Mouse (Mus musculus) right cerebral cortex, postnatal 36 days (tissue): ENCODE results near the gene Plcxd3.
"Not testable (repeated sequence)": the region's sequence is repeated elsewhere in the genome, so short reads cannot be mapped to it uniquely, and the experiment has no call there.

Source experiments
- DNase-seq, 2 experiments: peaks; one replicate each; pipeline ENCODE4 v3.0.0; 2022; ENCODE audit warnings: low spot score in 2 of 2, mixed read lengths in 1 of 2

Plcxd3 gene

DNA sequence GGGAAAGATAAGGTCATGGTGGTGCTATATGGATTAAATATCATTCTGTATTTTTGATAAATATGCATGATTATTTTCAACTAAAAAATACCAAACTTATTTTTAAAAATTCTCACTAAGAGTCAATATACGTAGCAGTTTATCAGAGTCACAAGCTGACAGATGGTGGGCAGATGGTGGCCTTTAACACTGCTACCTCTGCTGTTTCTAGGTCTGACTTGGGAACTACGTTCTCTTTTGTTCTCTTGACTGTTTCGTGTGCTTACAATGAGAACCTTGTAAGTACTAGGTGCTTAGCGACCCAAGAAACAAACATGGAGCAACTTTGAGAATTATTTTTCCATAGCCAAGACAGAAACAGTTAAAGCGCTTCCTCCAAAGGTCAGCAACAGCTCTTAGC lies 183.8 kb downstream of the Plcxd3 start:
- no peak for DNase-seq

DNA sequence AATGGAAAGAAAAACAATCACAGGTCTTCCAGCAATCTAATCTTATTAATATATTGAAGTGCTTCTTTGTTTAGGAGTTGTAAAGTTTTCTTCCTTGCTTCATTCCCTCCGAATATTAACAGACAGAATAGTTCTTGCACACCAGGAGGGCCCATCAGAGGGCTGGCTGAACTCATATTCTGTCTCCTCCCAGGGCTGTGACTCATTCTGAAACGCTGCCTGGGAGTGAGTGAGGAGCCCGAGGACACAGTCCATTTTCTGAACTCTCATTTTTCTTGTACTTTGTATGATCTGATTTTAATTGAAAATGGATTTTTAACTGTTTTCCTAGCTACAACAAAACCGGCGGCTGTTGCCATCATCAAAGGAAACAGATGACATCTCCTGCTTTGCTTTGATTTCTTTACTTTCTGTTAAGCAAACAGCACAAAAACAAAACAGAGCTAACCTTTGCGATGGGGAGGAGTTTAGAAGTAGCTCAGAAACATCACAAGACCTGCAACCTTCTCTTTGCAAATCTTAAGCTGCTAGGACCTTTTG lies 186.2 kb downstream of the Plcxd3 start:
- DNase-seq, result no peak

DNA sequence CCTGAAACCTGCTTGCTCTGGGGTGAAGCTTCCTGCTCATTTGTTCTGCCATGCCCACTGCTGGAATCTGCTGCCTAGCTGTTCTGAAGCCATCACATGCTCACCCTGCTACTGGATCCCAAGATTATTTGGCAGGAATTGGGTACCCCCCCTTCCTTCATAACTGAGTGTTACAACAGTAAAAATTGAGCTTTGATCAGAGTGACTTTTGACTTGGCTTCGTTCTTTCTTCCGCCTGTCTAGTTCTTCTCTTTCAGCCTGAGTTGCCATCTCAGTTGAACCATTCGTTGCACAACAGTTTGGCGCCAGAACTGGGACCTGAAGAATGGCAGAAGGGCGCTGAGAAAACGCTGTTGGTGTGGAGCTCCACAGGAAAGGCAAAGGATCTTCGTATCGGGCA lies 220.2 kb downstream of the Plcxd3 start:
- not testable (repeated sequence) for DNase-seq

DNA sequence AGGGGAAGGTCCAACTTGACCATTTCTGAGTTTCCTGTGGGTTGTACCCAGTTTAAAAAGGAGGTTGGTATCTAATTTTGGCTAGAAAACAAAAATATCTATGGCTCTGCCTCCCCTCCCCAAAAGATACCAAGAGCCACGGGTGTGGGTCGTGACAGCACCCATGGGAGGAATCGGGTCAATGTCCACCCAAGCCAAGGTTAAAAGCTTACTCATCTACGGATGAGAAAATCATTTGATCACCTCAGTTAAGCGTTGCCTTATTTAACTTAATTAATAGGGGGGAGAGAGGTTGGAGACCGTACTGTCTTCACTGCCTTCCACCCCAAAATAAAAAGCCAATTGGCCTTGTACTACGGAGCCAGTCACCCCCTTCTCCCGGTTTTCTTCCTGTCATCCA lies 223.4 kb downstream of the Plcxd3 start:
- DNase-seq, result not testable (repeated sequence)

DNA sequence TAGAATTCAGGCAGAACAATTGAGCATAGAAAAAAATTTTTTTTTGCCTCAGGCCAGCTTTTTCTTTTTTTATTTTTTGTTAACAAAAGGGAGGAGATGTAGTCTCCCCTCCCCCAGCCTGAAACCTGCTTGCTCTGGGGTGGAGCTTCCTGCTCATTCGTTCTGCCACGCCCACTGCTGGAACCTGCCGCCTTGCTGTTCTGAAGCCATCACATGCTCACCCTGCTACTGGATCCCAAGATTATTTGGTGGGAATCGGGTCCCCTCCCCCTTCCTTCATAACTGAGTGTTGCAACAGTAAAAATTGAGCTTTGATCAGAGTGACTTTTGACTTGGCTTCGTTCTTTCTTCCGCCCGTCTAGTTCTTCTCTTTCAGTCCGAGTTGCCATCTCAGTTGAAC lies 224.0 kb downstream of the Plcxd3 start:
- DNase-seq, result not testable (repeated sequence)

DNA sequence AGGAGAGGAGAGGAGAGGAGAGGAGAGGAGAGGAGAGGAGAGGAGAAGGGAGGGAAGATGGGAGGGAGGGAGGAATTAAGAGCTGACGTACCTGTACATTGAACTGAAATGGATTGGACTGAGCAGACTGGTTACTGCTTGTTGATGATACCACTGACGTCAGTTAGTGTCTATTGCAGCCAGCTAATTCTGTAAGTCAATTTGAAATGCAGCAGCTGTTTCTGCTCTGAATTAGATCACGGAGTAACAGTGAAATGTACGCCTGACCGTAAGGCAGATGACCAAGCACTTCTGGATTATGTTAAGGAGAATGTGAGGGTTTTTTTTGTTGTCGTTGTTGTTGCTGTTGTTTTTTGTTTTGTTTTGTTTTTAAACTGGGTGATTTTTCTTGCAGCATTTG lies 230.3 kb downstream of the Plcxd3 start:
- DNase-seq, result no peak
